Mouse (Mus musculus) gastrocnemius, postnatal 4 days (tissue): Measurements from ENCODE around the gene Flywch2. TPM values are rescaled to one million over a fixed set of nuclear protein-coding genes. Genes with fewer than 3 reads are reported as not detected.

Source experiments
- DNase-seq, 2 experiments: peaks; one replicate each; pipeline ENCODE4 v3.0.0; 2021 to 2022; ENCODE audit warnings: low spot score in 2 of 2, mixed read lengths in 2 of 2
- microRNA-seq: library from miRNA; unstranded; fragments of <30 nt; microRNA quantifications from one replicate; pipeline ENCODE4 v1.2.0, GENCODE M21; 2021
- total RNA-seq, 2 experiments: library from RNA; stranded (reverse); gene quantifications; 2 replicates each; pipeline ENCODE4 v1.2.3; 2021

Gene Flywch2
- total RNA-seq, 2 experiments from 2014 or later = 5.6 to 6.0 TPM

GRCm38 (mm10) chr17:23730441-23730840, 55.4 kb downstream of the Flywch2 start:
- DNase-seq = no peak

Small RNA genes lying within 50 kb of the gene (microRNA-seq; reads per million reads assigned to microRNA genes)
- gene Mir5125 = 1.3 reads per million

Other genes with a start within 250 kb of the Flywch2 start
- gene Zfp213, start 221.8 kb downstream of the Flywch2 start, total RNA-seq = 1 to 10 TPM; 4.7 to 5.3 TPM
- 1 to 10 TPM; 8.3 to 9.9 TPM for gene Zfp13, start 186.6 kb downstream of the Flywch2 start, total RNA-seq
- not detected for gene Zscan10, start 185.2 kb downstream of the Flywch2 start, total RNA-seq
- gene Mmp25, start 140.8 kb downstream of the Flywch2 start, total RNA-seq = under 1 TPM; 0.70 to 0.71 TPM
- gene Bicdl2, start 125.6 kb downstream of the Flywch2 start, total RNA-seq = not detected
- 100 to 1,000 TPM; 214 to 230 TPM for gene Hcfc1r1, start 112.5 kb downstream of the Flywch2 start, total RNA-seq
- 10 to 100 TPM; 18.8 to 20.8 TPM for gene Thoc6, start 112.2 kb downstream of the Flywch2 start, total RNA-seq
- 10 to 100 TPM; 43.7 to 55.5 TPM for gene Tnfrsf12a, start 108.6 kb downstream of the Flywch2 start, total RNA-seq
- not detected for gene Cldn6, start 106.8 kb downstream of the Flywch2 start, total RNA-seq
- gene Cldn9, start 102.1 kb downstream of the Flywch2 start, total RNA-seq = under 1 TPM; 0.61 to 0.91 TPM
- gene 1520401A03Rik, start 63.3 kb downstream of the Flywch2 start, total RNA-seq = under 1 TPM; 0.26 to 0.66 TPM
- gene Pkmyt1, start 59.7 kb downstream of the Flywch2 start, total RNA-seq = 10 to 100 TPM; 11.1 to 12.4 TPM
- 10 to 100 TPM; 12.5 to 13.4 TPM for gene Paqr4, start 45.2 kb downstream of the Flywch2 start, total RNA-seq
- gene Kremen2, start 40.2 kb downstream of the Flywch2 start, total RNA-seq = under 1 TPM; 0.13 to 0.20 TPM
- gene Flywch1, start 14.5 kb downstream of the Flywch2 start, total RNA-seq = 10 to 100 TPM; 44.5 to 49.2 TPM
- 100 to 1,000 TPM; 293 to 304 TPM for gene Srrm2, start 4.5 kb upstream of the Flywch2 start, total RNA-seq
- 100 to 1,000 TPM; 428 to 459 TPM for gene Elob, start 43.1 kb upstream of the Flywch2 start, total RNA-seq
- gene Prss33, start 50.0 kb upstream of the Flywch2 start, total RNA-seq = not detected
- gene Prss32, start 57.8 kb upstream of the Flywch2 start, total RNA-seq = not detected
- under 1 TPM in 1 of 2 experiments, not detected in 1; 0.18 TPM for gene Prss41, start 58.1 kb upstream of the Flywch2 start, total RNA-seq
- gene Prss21, start 82.0 kb upstream of the Flywch2 start, total RNA-seq = not detected
- not detected for gene Dcpp1, start 94.8 kb upstream of the Flywch2 start, total RNA-seq
- gene Dcpp2, start 94.8 kb upstream of the Flywch2 start, total RNA-seq = not detected
- not detected for gene Dcpp3, start 131.4 kb upstream of the Flywch2 start, total RNA-seq
- not detected for gene Sbp, start 155.6 kb upstream of the Flywch2 start, total RNA-seq
- gene Sbpl, start 169.2 kb upstream of the Flywch2 start, total RNA-seq = not detected
- gene Prss30, start 194.5 kb upstream of the Flywch2 start, total RNA-seq = not detected
- not detected for gene Prss22, start 212.0 kb upstream of the Flywch2 start, total RNA-seq